Mouse (Mus musculus) natural killer cell, adult 2 months (primary cell): ENCODE measurements at regions not wholly inside any gene's neighbourhood (a gene's known extent, or its start where the extent isn't known, plus 50 kb on each side); places are given as distances from the start of the nearest gene placed in this dataset.
"Not testable (repeated sequence)": the region's sequence is repeated elsewhere in the genome, so short reads cannot be mapped to it uniquely, and the experiment has no call there.

Experiments used
- DNase-seq, 2 experiments: peaks; one replicate each; pipeline ENCODE4 v3.0.0; 2022; ENCODE audit warnings: low spot score in 2 of 2

- DNase-seq = no peak
These were observed 111.9 kb downstream of the Ibtk start for GRCm38 (mm10) chr9:85637274-85637673.

GRCm38 (mm10) chr9:85636131-85636447, 113.0 kb downstream of the Ibtk start:
- DNase-seq = no peak

- DNase-seq = no peak
These were observed 113.5 kb downstream of the Ibtk start for GRCm38 (mm10) chr9:85635438-85636130.

GRCm38 (mm10) chr9:85634786-85635185, 114.3 kb downstream of the Ibtk start:
- DNase-seq = not testable (repeated sequence)

- DNase-seq = no peak
These were observed 131.2 kb downstream of the Ibtk start for GRCm38 (mm10) chr9:85617972-85618371.

- no peak for DNase-seq
These were observed 131.9 kb downstream of the Ibtk start for GRCm38 (mm10) chr9:85617177-85617777.

- DNase-seq = no peak
These were observed 132.8 kb downstream of the Ibtk start for GRCm38 (mm10) chr9:85616266-85616869.

- no peak for DNase-seq
These were observed 140.0 kb downstream of the Ibtk start for GRCm38 (mm10) chr9:85609152-85609551.

- DNase-seq = no peak
These were observed 152.2 kb downstream of the Ibtk start for GRCm38 (mm10) chr9:85596959-85597358.

- no peak for DNase-seq
These were observed 155.3 kb downstream of the Ibtk start for GRCm38 (mm10) chr9:85593867-85594266.

- DNase-seq = no peak
These were observed 156.5 kb downstream of the Ibtk start for GRCm38 (mm10) chr9:85592639-85593038.

GRCm38 (mm10) chr9:85589210-85589609, 159.9 kb downstream of the Ibtk start:
- DNase-seq = no peak

GRCm38 (mm10) chr9:85588077-85588476, 161.1 kb downstream of the Ibtk start:
- peak; percentile 1 to 11 for DNase-seq

GRCm38 (mm10) chr9:85581028-85581595, 168.0 kb downstream of the Ibtk start:
- DNase-seq = no peak

- DNase-seq = no peak
These were observed 171.3 kb downstream of the Ibtk start for GRCm38 (mm10) chr9:85577812-85578211.

GRCm38 (mm10) chr9:85577338-85577737, 171.8 kb downstream of the Ibtk start:
- no peak for DNase-seq

GRCm38 (mm10) chr9:85568877-85569276, 180.3 kb downstream of the Ibtk start:
- DNase-seq = no peak

- no peak for DNase-seq
These were observed 197.3 kb downstream of the Ibtk start for GRCm38 (mm10) chr9:85551871-85552270.

GRCm38 (mm10) chr9:85550455-85550854, 198.7 kb downstream of the Ibtk start:
- no peak for DNase-seq

- DNase-seq = no peak
These were observed 202.9 kb downstream of the Ibtk start for GRCm38 (mm10) chr9:85546226-85546625.

GRCm38 (mm10) chr9:85545566-85545965, 203.6 kb downstream of the Ibtk start:
- no peak for DNase-seq

- no peak for DNase-seq
These were observed 210.6 kb downstream of the Ibtk start for GRCm38 (mm10) chr9:85538557-85538956.

GRCm38 (mm10) chr9:85528421-85528820, 201.3 kb upstream of the Tent5a start:
- DNase-seq = no peak
